ENCODE assay signal across 9 mouse cellular contexts in genomic region chr3:154885452-154885851, GRCm38 (mm10).
A peak's percentile ranks its signal among the peaks of the same experiment; 100 is the strongest.
DNase-seq lines count a peak whose midpoint lies in the region; ATAC-seq and TF ChIP-seq lines count a peak whose summit lies in the region.
"Had no signal": no experiment of that assay in that cellular context is flagged by ENCODE, and none has a peak within 500 bp of the region (broad histone marks: within the 10 kb centered on the region; RNA-seq: fewer than 3 reads in every experiment).

No protein-coding gene starts in this region.

- H3K4me3 ChIP-seq in heart, embryonic 11.5 days (ENCODE audit: low read depth, low read length) = no peak overlapping the region
- H3K4me3 ChIP-seq in limb, embryonic 14.5 days (replicated peaks; ENCODE audit: low read length) = no peak overlapping the region
- H3K4me3 ChIP-seq in stomach, embryonic 16.5 days (replicated peaks; ENCODE audit: low read length) = no peak overlapping the region
- no peak overlapping the region for H3K4me3 ChIP-seq in forebrain, embryonic 11.5 days (ENCODE audit: low read depth, low read length)
- H3K4me3 ChIP-seq: embryonic facial prominence, embryonic 13.5 days had no signal

- TF ChIP-seq POLR2A in limb, embryonic 14.5 days (IDR thresholded peaks at IDR 0.05; ENCODE audit: borderline replicate concordance, extremely low read depth, insufficient read depth, insufficient read length) = no peak

- no peak overlapping the region for H3K27ac ChIP-seq in heart, embryonic 11.5 days (ENCODE audit: low read depth, low read length)
- H3K27ac ChIP-seq in limb, embryonic 14.5 days (replicated peaks; ENCODE audit: low read depth, low read length) = no peak overlapping the region
- no peak overlapping the region for H3K27ac ChIP-seq in stomach, embryonic 16.5 days (ENCODE audit: low read length)
- no peak overlapping the region for H3K27ac ChIP-seq in forebrain, embryonic 11.5 days (ENCODE audit: low read depth, low read length)
- H3K27ac ChIP-seq: embryonic facial prominence, embryonic 13.5 days had no signal

- 0 out of 2 replicates have a peak, but pooled peaks cover 2% of the 10 kb centered on the region for H3K27me3 ChIP-seq in heart, embryonic 11.5 days (ENCODE audit: control insufficient read depth, insufficient read depth, low read length)
- H3K27me3 ChIP-seq in limb, embryonic 14.5 days (ENCODE audit: control insufficient read depth, insufficient read depth, low read length) = no peaks in the 10 kb centered on the region
- H3K27me3 ChIP-seq in stomach, embryonic 16.5 days (ENCODE audit: control insufficient read depth, insufficient read depth, low read length) = no peaks in the 10 kb centered on the region
- no peaks in the 10 kb centered on the region for H3K27me3 ChIP-seq in forebrain, embryonic 11.5 days (ENCODE audit: control insufficient read depth, insufficient read depth, low read length)
- H3K27me3 ChIP-seq: embryonic facial prominence, embryonic 13.5 days had no signal

- ATAC-seq in heart, embryonic 11.5 days (replicated peaks; ENCODE audit: insufficient number of reproducible peaks, low FRiP score, low TSS enrichment) = no peak
- ATAC-seq in limb, embryonic 14.5 days (ENCODE audit: low FRiP score, low read depth) = no peak
- peak; percentile 68; the same call in 1 of the 2 replicates for ATAC-seq in stomach, embryonic 16.5 days (ENCODE audit: insufficient read depth, low FRiP score)
- no peak for ATAC-seq in forebrain, embryonic 11.5 days (replicated peaks; ENCODE audit: low FRiP score)

- no peak for DNase-seq in heart, adult 8-10 months (ENCODE audit: low spot score)
- DNase-seq in retina, postnatal 1 day = peak; percentile 26
- no peak for DNase-seq in retina, embryonic 14.5 days (ENCODE audit: low spot score)
- peak; percentile 63 for DNase-seq in limb, embryonic 14.5 days (ENCODE audit: low spot score)
- no peak for DNase-seq in cerebellum, postnatal 36 days
- DNase-seq in forebrain, embryonic 11.5 days (ENCODE audit: low spot score) = no peak

- H3K36me3 ChIP-seq in heart, embryonic 11.5 days (ENCODE audit: control insufficient read depth, insufficient read depth, low read length) = no peaks in the 10 kb centered on the region
- H3K36me3 ChIP-seq in limb, embryonic 14.5 days (ENCODE audit: control insufficient read depth, insufficient read depth, low read length) = no peaks in the 10 kb centered on the region
- H3K36me3 ChIP-seq in stomach, embryonic 16.5 days (ENCODE audit: control insufficient read depth, insufficient read depth, low read length) = no peaks in the 10 kb centered on the region
- H3K36me3 ChIP-seq in forebrain, embryonic 11.5 days (ENCODE audit: control insufficient read depth, insufficient read depth, low read length) = no peaks in the 10 kb centered on the region
- H3K36me3 ChIP-seq: embryonic facial prominence, embryonic 13.5 days had no signal

- WGBS in heart, embryonic 11.5 days (ENCODE audit: insufficient replicate concordance) = 15% methylated on average over 5 of the region's 5 CpGs
- WGBS in limb, embryonic 14.5 days = 36% methylated on average over 5 of the region's 5 CpGs
- WGBS in stomach, embryonic 16.5 days = 14% methylated on average over 5 of the region's 5 CpGs
- WGBS in forebrain, embryonic 11.5 days = 40% methylated on average over 5 of the region's 5 CpGs

- H3K4me1 ChIP-seq in heart, embryonic 11.5 days (ENCODE audit: control insufficient read depth, insufficient read depth, low read length) = peaks cover 8% of the 10 kb centered on the region
- H3K4me1 ChIP-seq in limb, embryonic 14.5 days (ENCODE audit: control insufficient read depth, insufficient read depth, low read length) = no peaks in the 10 kb centered on the region
- H3K4me1 ChIP-seq in stomach, embryonic 16.5 days (ENCODE audit: control insufficient read depth, insufficient read depth, low read length) = no peaks in the 10 kb centered on the region
- H3K4me1 ChIP-seq in forebrain, embryonic 11.5 days (replicated peaks; ENCODE audit: control insufficient read depth, insufficient read depth, low read length) = no peaks in the 10 kb centered on the region

- H3K9me3 ChIP-seq in heart, embryonic 11.5 days (replicated peaks; ENCODE audit: control insufficient read depth, low read length) = no peaks in the 10 kb centered on the region
- no peaks in the 10 kb centered on the region for H3K9me3 ChIP-seq in limb, embryonic 14.5 days (ENCODE audit: control insufficient read depth, low read length)
- no peaks in the 10 kb centered on the region for H3K9me3 ChIP-seq in stomach, embryonic 16.5 days (replicated peaks; ENCODE audit: control insufficient read depth, low read length)
- H3K9me3 ChIP-seq in forebrain, embryonic 11.5 days (ENCODE audit: control insufficient read depth, low read length) = no peaks in the 10 kb centered on the region
- H3K9me3 ChIP-seq: embryonic facial prominence, embryonic 13.5 days had no signal

- peak overlapping the region; percentile 20; the same call in 1 of the 2 replicates for H3K4me2 ChIP-seq in heart, embryonic 11.5 days
- H3K4me2 ChIP-seq in limb, embryonic 14.5 days (replicated peaks; ENCODE audit: low read depth, low read length, severe bottlenecking) = no peak overlapping the region
- H3K4me2 ChIP-seq in stomach, embryonic 16.5 days (ENCODE audit: low read depth, low read length) = no peak overlapping the region
- H3K4me2 ChIP-seq in forebrain, embryonic 11.5 days (ENCODE audit: low read depth, low read length, severe bottlenecking) = no peak overlapping the region
- H3K4me2 ChIP-seq: embryonic facial prominence, embryonic 13.5 days had no signal

- H3K9ac ChIP-seq in heart, embryonic 11.5 days (ENCODE audit: low read depth, low read length) = no peak overlapping the region
- no peak overlapping the region for H3K9ac ChIP-seq in limb, embryonic 14.5 days (ENCODE audit: low read depth, low read length, severe bottlenecking)
- H3K9ac ChIP-seq in stomach, embryonic 16.5 days (ENCODE audit: low read length) = no peak overlapping the region
- no peak overlapping the region for H3K9ac ChIP-seq in forebrain, embryonic 11.5 days (ENCODE audit: low read length)
- H3K9ac ChIP-seq: embryonic facial prominence, embryonic 13.5 days had no signal

Comparison
In these comparisons a context has a peak if more than half of its experiments do, and no peak if none do; other contexts are left out.
1. DNase-seq: peak in retina, postnatal 1 day (single experiment) and limb, embryonic 14.5 days (single experiment); none in heart, adult 8-10 months (single experiment), retina, embryonic 14.5 days (single experiment), cerebellum, postnatal 36 days (0 of 2) and forebrain, embryonic 11.5 days (single experiment).